Mouse (Mus musculus): ENCODE data around the gene Midn. TPM values are rescaled to one million over a fixed set of nuclear protein-coding genes. Genes with fewer than 3 reads are reported as not detected.

Midn gene
- polyA plus RNA-seq, 1 experiment, result 128 TPM

- Histone ChIP-seq H3K4me3 (ENCODE audit: extremely low read depth, insufficient read depth, insufficient read length) (no peak overlapping the region), H3K27me3 (ENCODE audit: control insufficient read depth, insufficient read depth, low read length) (no peaks in the 10 kb centered on the region), H3K36me3 (ENCODE audit: control insufficient read depth, insufficient read depth, low read length) (peaks cover 25% of the 10 kb centered on the region), H3K4me1 (ENCODE audit: control insufficient read depth, insufficient read depth, insufficient read length) (peaks cover 14% of the 10 kb centered on the region), H3K27ac (ENCODE audit: insufficient read depth, low read length) (no peak overlapping the region)
- WGBS, result 95% methylated on average over 16 of the region's 16 CpGs
- DNase-seq (ENCODE audit: low read depth in 1 of 2, low spot score in 2 of 2), result no peak
- TF ChIP-seq CTCF (IDR thresholded peaks at IDR 0.05; ENCODE audit: extremely low read depth, insufficient read depth, insufficient read length, insufficient replicate concordance), result no peak
- no peak for TF ChIP-seq POLR2A (IDR thresholded peaks at IDR 0.05; ENCODE audit: low read depth, low read length)
These were observed 22.0 kb downstream of the Midn start for GRCm38 (mm10) chr10:80170052-80170451.

GRCm38 (mm10) chr10:80170601-80171021 lies 22.5 kb downstream of the Midn start:
- 96% methylated on average over 19 of the region's 19 CpGs for WGBS
- Histone ChIP-seq H3K27ac (ENCODE audit: insufficient read depth, low read length) (no peak overlapping the region), H3K27me3 (ENCODE audit: control insufficient read depth, insufficient read depth, low read length) (no peaks in the 10 kb centered on the region), H3K36me3 (ENCODE audit: control insufficient read depth, insufficient read depth, low read length) (peaks cover 25% of the 10 kb centered on the region), H3K4me3 (ENCODE audit: extremely low read depth, insufficient read depth, insufficient read length) (no peak overlapping the region), H3K4me1 (ENCODE audit: control insufficient read depth, insufficient read depth, insufficient read length) (peaks cover 14% of the 10 kb centered on the region)
- TF ChIP-seq CTCF (IDR thresholded peaks at IDR 0.05; ENCODE audit: extremely low read depth, insufficient read depth, insufficient read length, insufficient replicate concordance) (no peak), POLR2A (IDR thresholded peaks at IDR 0.05; ENCODE audit: low read depth, low read length) (no peak)
- DNase-seq (ENCODE audit: low read depth in 1 of 2, low spot score in 2 of 2), result no peak

- Histone ChIP-seq H3K4me1 (ENCODE audit: control insufficient read depth, insufficient read depth, insufficient read length) (peaks cover 14% of the 10 kb centered on the region), H3K27ac (ENCODE audit: insufficient read depth, low read length) (no peak overlapping the region), H3K27me3 (ENCODE audit: control insufficient read depth, insufficient read depth, low read length) (no peaks in the 10 kb centered on the region), H3K4me3 (ENCODE audit: extremely low read depth, insufficient read depth, insufficient read length) (no peak overlapping the region), H3K36me3 (ENCODE audit: control insufficient read depth, insufficient read depth, low read length) (peaks cover 25% of the 10 kb centered on the region)
- TF ChIP-seq CTCF (IDR thresholded peaks at IDR 0.05; ENCODE audit: extremely low read depth, insufficient read depth, insufficient read length, insufficient replicate concordance) (no peak), POLR2A (IDR thresholded peaks at IDR 0.05; ENCODE audit: low read depth, low read length) (no peak)
- WGBS, result 93% methylated on average over 15 of the region's 15 CpGs
- no peak for DNase-seq (ENCODE audit: low read depth in 1 of 2, low spot score in 2 of 2)
These were observed 23.2 kb downstream of the Midn start for GRCm38 (mm10) chr10:80171252-80171651.

GRCm38 (mm10) chr10:80171760-80172526 lies 23.9 kb downstream of the Midn start:
- no peak overlapping the region for H3K4me3 ChIP-seq (ENCODE audit: extremely low read depth, insufficient read depth, insufficient read length)
- DNase-seq (ENCODE audit: low read depth in 1 of 2, low spot score in 2 of 2), result no peak

GRCm38 (mm10) chr10:80172527-80173292 lies 24.6 kb downstream of the Midn start, which contains the start of gene 1600002K03Rik:
Gene 1600002K03Rik (plus strand): TSS chr10:80172944.
- TF ChIP-seq POLR2A (IDR thresholded peaks at IDR 0.05; ENCODE audit: low read depth, low read length), result peak; percentile 66
- TF ChIP-seq CTCF (IDR thresholded peaks at IDR 0.05; ENCODE audit: extremely low read depth, insufficient read depth, insufficient read length, insufficient replicate concordance), result no peak
- H3K27ac ChIP-seq (ENCODE audit: insufficient read depth, low read length), result peak within 1 kb of the TSS; percentile 99
- peak within 1 kb of the TSS; percentile 90 for H3K4me3 ChIP-seq (ENCODE audit: extremely low read depth, insufficient read depth, insufficient read length)
- DNase-seq (ENCODE audit: low read depth in 1 of 2, low spot score in 2 of 2), result peak; percentile 86 to 96
- WGBS, result 11% methylated on average over 35 of the region's 35 CpGs
- H3K27me3 ChIP-seq (ENCODE audit: control insufficient read depth, insufficient read depth, low read length), result no peaks in the 10 kb centered on the region
- peaks cover 25% of the 10 kb centered on the region for H3K36me3 ChIP-seq (ENCODE audit: control insufficient read depth, insufficient read depth, low read length)
- peaks cover 13% of the 10 kb centered on the region for H3K4me1 ChIP-seq (ENCODE audit: control insufficient read depth, insufficient read depth, insufficient read length)

More at GRCm38 (mm10) chr10:80171760-80172526, 23.9 kb downstream of the Midn start:
- WGBS, result 91% methylated on average over 45 of the region's 45 CpGs
- Histone ChIP-seq H3K4me1 (ENCODE audit: control insufficient read depth, insufficient read depth, insufficient read length) (peaks cover 14% of the 10 kb centered on the region), H3K27me3 (ENCODE audit: control insufficient read depth, insufficient read depth, low read length) (no peaks in the 10 kb centered on the region), H3K36me3 (ENCODE audit: control insufficient read depth, insufficient read depth, low read length) (peaks cover 25% of the 10 kb centered on the region), H3K27ac (ENCODE audit: insufficient read depth, low read length) (peak overlapping the region; percentile 99)
- TF ChIP-seq CTCF (IDR thresholded peaks at IDR 0.05; ENCODE audit: extremely low read depth, insufficient read depth, insufficient read length, insufficient replicate concordance) (no peak), POLR2A (IDR thresholded peaks at IDR 0.05; ENCODE audit: low read depth, low read length) (no peak)

GRCm38 (mm10) chr10:80173358-80173757 lies 25.3 kb downstream of the Midn start:
- 2% methylated on average over 11 of the region's 11 CpGs for WGBS
- Histone ChIP-seq H3K27ac (ENCODE audit: insufficient read depth, low read length) (peak overlapping the region; percentile 62), H3K4me1 (ENCODE audit: control insufficient read depth, insufficient read depth, insufficient read length) (peaks cover 13% of the 10 kb centered on the region), H3K4me3 (ENCODE audit: extremely low read depth, insufficient read depth, insufficient read length) (peak overlapping the region; percentile 51), H3K36me3 (ENCODE audit: control insufficient read depth, insufficient read depth, low read length) (peaks cover 25% of the 10 kb centered on the region), H3K27me3 (ENCODE audit: control insufficient read depth, insufficient read depth, low read length) (no peaks in the 10 kb centered on the region)
- DNase-seq (ENCODE audit: low read depth in 1 of 2, low spot score in 2 of 2), result no peak
- no peak for TF ChIP-seq POLR2A (IDR thresholded peaks at IDR 0.05; ENCODE audit: low read depth, low read length)
- TF ChIP-seq CTCF (IDR thresholded peaks at IDR 0.05; ENCODE audit: extremely low read depth, insufficient read depth, insufficient read length, insufficient replicate concordance), result no peak

All from spleen, adult 2 months (tissue).